8 mouse cellular contexts compared by ENCODE assay signal in the genomic region with DNA sequence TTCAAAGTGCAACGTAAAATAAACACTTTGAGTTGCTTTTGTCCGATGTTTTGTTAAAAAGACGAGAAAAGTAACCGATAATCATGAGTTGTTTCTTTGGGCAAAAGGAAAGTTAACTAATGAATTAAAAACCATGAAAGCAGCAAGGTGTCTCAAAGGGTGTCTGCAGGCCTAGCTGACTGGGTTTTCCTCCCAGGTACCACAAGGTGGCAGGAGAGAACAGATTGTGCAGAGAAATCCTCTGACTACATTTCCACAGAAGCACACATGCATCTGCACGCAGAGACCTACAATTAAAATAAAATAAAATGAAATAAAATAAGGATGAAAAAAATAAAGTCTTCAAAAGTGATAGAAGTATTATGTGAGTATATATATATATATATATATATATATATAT.
DNase-seq lines count a peak whose midpoint lies in the region; ATAC-seq and TF ChIP-seq lines count a peak whose summit lies in the region.

No protein-coding gene starts in this region.

- H3K9me3 ChIP-seq in kidney, postnatal 0 days (replicated peaks; ENCODE audit: low read length), result no peaks in the 10 kb centered on the region
- no peaks in the 10 kb centered on the region for H3K9me3 ChIP-seq in kidney, embryonic 15.5 days (replicated peaks)
- H3K9me3 ChIP-seq in midbrain, embryonic 13.5 days, result no peaks in the 10 kb centered on the region

- 55% methylated on average over 5 of the region's 5 CpGs for WGBS in kidney, postnatal 0 days
- 57% methylated on average over 5 of the region's 5 CpGs for WGBS in kidney, embryonic 15.5 days
- 56% methylated on average over 5 of the region's 5 CpGs for WGBS in midbrain, embryonic 13.5 days

- no peak overlapping the region for H3K4me2 ChIP-seq in kidney, postnatal 0 days (ENCODE audit: low read length)
- H3K4me2 ChIP-seq in kidney, embryonic 15.5 days, result no peak overlapping the region
- H3K4me2 ChIP-seq in midbrain, embryonic 13.5 days (replicated peaks), result no peak overlapping the region

- H3K9ac ChIP-seq in kidney, postnatal 0 days (ENCODE audit: low read depth, low read length), result no peak overlapping the region
- H3K9ac ChIP-seq in kidney, embryonic 15.5 days, result no peak overlapping the region
- no peak overlapping the region for H3K9ac ChIP-seq in midbrain, embryonic 13.5 days (replicated peaks)

- no peaks in the 10 kb centered on the region for H3K27me3 ChIP-seq in kidney, postnatal 0 days (ENCODE audit: insufficient read depth, low read length)
- H3K27me3 ChIP-seq in kidney, embryonic 15.5 days, result no peaks in the 10 kb centered on the region
- H3K27me3 ChIP-seq in midbrain, embryonic 13.5 days, result no peaks in the 10 kb centered on the region

- H3K4me3 ChIP-seq in kidney, postnatal 0 days (replicated peaks; ENCODE audit: low read depth, low read length), result no peak overlapping the region
- no peak overlapping the region for H3K4me3 ChIP-seq in kidney, embryonic 15.5 days (replicated peaks)
- H3K4me3 ChIP-seq in midbrain, embryonic 13.5 days (replicated peaks), result no peak overlapping the region

- H3K27ac ChIP-seq in kidney, postnatal 0 days, result no peak overlapping the region
- H3K27ac ChIP-seq in kidney, embryonic 15.5 days, result no peak overlapping the region
- H3K27ac ChIP-seq in midbrain, embryonic 13.5 days, result no peak overlapping the region

- ATAC-seq in kidney, postnatal 0 days (replicated peaks; ENCODE audit: low FRiP score, low read depth), result no peak
- no peak; the same call in 1 of the 2 replicates for ATAC-seq in kidney, embryonic 15.5 days (replicated peaks; ENCODE audit: low FRiP score)
- peak; percentile 58; the same call in 1 of the 2 replicates for ATAC-seq in midbrain, embryonic 13.5 days

- DNase-seq in kidney, postnatal 0 days (ENCODE audit: low spot score), result peak; percentile 15
- peak; percentile 7 for DNase-seq in adipocyte (ENCODE audit: low spot score)
- peak; percentile 9 to 35 for DNase-seq in frontal cortex, postnatal 36 days (ENCODE audit: low spot score in 2 of 2)
- no peak for DNase-seq in MN1 (ENCODE audit: low spot score)
- no peak for DNase-seq in lung, postnatal 14 days
- DNase-seq in thymus, postnatal 0 days (ENCODE audit: low spot score), result no peak

- no peaks in the 10 kb centered on the region for H3K4me1 ChIP-seq in kidney, postnatal 0 days (replicated peaks; ENCODE audit: insufficient read depth, low read length)
- H3K4me1 ChIP-seq in kidney, embryonic 15.5 days, result no peaks in the 10 kb centered on the region
- H3K4me1 ChIP-seq in midbrain, embryonic 13.5 days (replicated peaks), result no peaks in the 10 kb centered on the region

- H3K36me3 ChIP-seq in kidney, postnatal 0 days (ENCODE audit: insufficient read depth, low read length), result no peaks in the 10 kb centered on the region
- H3K36me3 ChIP-seq in kidney, embryonic 15.5 days, result no peaks in the 10 kb centered on the region
- H3K36me3 ChIP-seq in midbrain, embryonic 13.5 days, result no peaks in the 10 kb centered on the region

- peak; percentile 61 for TF ChIP-seq CTCF in kidney, postnatal 0 days (IDR thresholded peaks at IDR 0.05; ENCODE audit: low read depth)

Comparison
In these comparisons a context has a peak if more than half of its experiments do, and no peak if none do; other contexts are left out.
1. DNase-seq: peak in kidney, postnatal 0 days (single experiment), adipocyte (single experiment) and frontal cortex, postnatal 36 days (2 of 2); none in MN1 (single experiment), lung, postnatal 14 days (single experiment) and thymus, postnatal 0 days (single experiment).